Mouse (Mus musculus) brain, embryonic 14.5 days (tissue): ENCODE data around the gene Arhgap11a.

ENCODE experiments used
- CTCF ChIP-seq: fragments of 200-500 bp; IDR thresholded peaks from 2 replicates; pipeline ENCODE4 v1.5.1; 2012; ENCODE audit warnings: inconsistent platforms, mild to moderate bottlenecking, moderate library complexity, borderline replicate concordance; ENCODE audit not compliant: insufficient read depth, insufficient read length; ENCODE audit errors: extremely low read depth
- POLR2A ChIP-seq: fragments of 200-500 bp; IDR thresholded peaks from 2 replicates; pipeline ENCODE4 v1.6.1; 2012; ENCODE audit warnings: mild to moderate bottlenecking, inconsistent platforms, borderline replicate concordance; ENCODE audit not compliant: poor library complexity, insufficient read depth, insufficient read length, severe bottlenecking; ENCODE audit errors: extremely low read depth

- TF ChIP-seq POLR2A (no peak), CTCF (no peak)
These were observed 44.7 kb downstream of the Arhgap11a start for GRCm38 (mm10) chr2:113803753-113804152.
